Mouse (Mus musculus) heart, embryonic 11.5 days (tissue): Measurements from ENCODE around the gene E2f6. TPM values are rescaled to one million over a fixed set of nuclear protein-coding genes. Genes with fewer than 3 reads are reported as not detected.

Experiments
- ATAC-seq: fragments of 200-750 bp; cut with Nextera tagmentation; replicated peaks from 2 replicates; pipeline ENCODE4 v1.8.0; 2017; ENCODE audit warnings: moderate library complexity; ENCODE audit not compliant: insufficient number of reproducible peaks, low FRiP score, low TSS enrichment
- H3K27ac ChIP-seq: fragments of 300-500 bp; sonication (generic); 2 replicates; pipeline ENCODE4 v1.5.1; 2014; ENCODE audit warnings: mild to moderate bottlenecking, low read depth, low read length
- H3K27me3 ChIP-seq: fragments of 300-500 bp; sonication (generic); 2 replicates; pipeline ENCODE4 v1.6.1; 2014; ENCODE audit warnings: mild to moderate bottlenecking, low read length, mixed read lengths; ENCODE audit not compliant: control insufficient read depth, insufficient read depth
- H3K36me3 ChIP-seq: fragments of 300-500 bp; sonication (generic); 2 replicates; pipeline ENCODE4 v1.6.1; 2014; ENCODE audit warnings: mild to moderate bottlenecking, low read length, moderate library complexity, mixed read lengths; ENCODE audit not compliant: control insufficient read depth, insufficient read depth
- H3K4me1 ChIP-seq: fragments of 300-500 bp; sonication (generic); 2 replicates; pipeline ENCODE4 v1.6.1; 2014; ENCODE audit warnings: low read length; ENCODE audit not compliant: control insufficient read depth, insufficient read depth
- H3K4me2 ChIP-seq: fragments of 300-500 bp; sonication (generic); 2 replicates; pipeline ENCODE4 v1.6.1; 2014; ENCODE audit warnings: mild to moderate bottlenecking, moderate library complexity
- H3K4me3 ChIP-seq: fragments of 300-500 bp; sonication (generic); 2 replicates; pipeline ENCODE4 v1.5.1; 2014; ENCODE audit warnings: low read depth, low read length
- H3K9ac ChIP-seq: fragments of 300-500 bp; sonication (generic); 2 replicates; pipeline ENCODE4 v1.6.1; 2014; ENCODE audit warnings: mild to moderate bottlenecking, low read depth, low read length, moderate library complexity
- H3K9me3 ChIP-seq: fragments of 300-500 bp; sonication (generic); replicated peaks from 2 replicates; pipeline ENCODE4 v1.6.1; 2016; ENCODE audit warnings: low read length; ENCODE audit not compliant: control insufficient read depth
- WGBS: fragments of 180-500 bp; shearing (Covaris S2); extraction: QIAGEN DNeasy Blood & Tissue Kit; methylation state at CpG from one replicate; pipeline ENCODE4 v1.1.7; 2014; ENCODE audit not compliant: insufficient replicate concordance; 5-methylcytosine and 5-hydroxymethylcytosine counted together
- polyA plus RNA-seq: library from polyadenylated mRNA; unstranded; fragments of >200 nt; fragmentation: Nextera tagmentation; extraction: Ambion mirVana; gene quantifications from 2 replicates; pipeline ENCODE4 v1.2.1, GENCODE M21; 2014

The E2f6 gene
- polyA plus RNA-seq, 1 experiment from 2014 or later: 56.0 TPM

DNA sequence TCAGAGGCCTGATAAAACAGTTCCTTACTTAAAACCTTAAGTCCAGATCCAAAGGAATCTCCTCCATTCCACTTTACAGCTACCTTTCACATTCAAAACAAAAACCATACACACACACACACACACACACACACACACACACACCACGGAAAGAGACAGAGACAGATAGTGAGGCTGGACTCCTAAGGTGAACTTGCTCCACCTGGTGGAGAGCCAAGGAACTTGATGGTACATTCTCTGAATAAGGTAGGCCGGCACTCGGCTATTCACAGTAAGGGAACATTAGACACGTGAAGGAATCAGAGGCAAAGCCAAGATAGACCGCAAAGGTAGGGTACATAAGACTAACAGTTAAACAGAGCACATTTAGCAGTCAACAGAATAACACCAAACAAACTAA is 5.3 kb upstream of the E2f6 start:
- peaks cover 16% of the 10 kb centered on the region for H3K27me3 ChIP-seq
- no peak overlapping the region for H3K9ac ChIP-seq
- no peak for ATAC-seq
- H3K4me3 ChIP-seq: no peak overlapping the region
- no peaks in the 10 kb centered on the region for H3K36me3 ChIP-seq
- no peak overlapping the region for H3K4me2 ChIP-seq
- 6% methylated on average over 5 of the region's 5 CpGs for WGBS
- H3K4me1 ChIP-seq: no peaks in the 10 kb centered on the region
- H3K27ac ChIP-seq: no peak overlapping the region
- no peaks in the 10 kb centered on the region for H3K9me3 ChIP-seq

GRCm38 (mm10) chr12:16808045-16808444 is 2.7 kb upstream of the E2f6 start:
- H3K4me1 ChIP-seq: peaks cover 3% of the 10 kb centered on the region; the same call in 1 of the 2 replicates
- WGBS: 50% methylated on average over 3 of the region's 3 CpGs
- no peak overlapping the region for H3K9ac ChIP-seq
- no peak overlapping the region for H3K27ac ChIP-seq
- H3K27me3 ChIP-seq: peaks cover 16% of the 10 kb centered on the region
- no peaks in the 10 kb centered on the region for H3K9me3 ChIP-seq
- no peak overlapping the region for H3K4me3 ChIP-seq
- no peak for ATAC-seq
- no peaks in the 10 kb centered on the region for H3K36me3 ChIP-seq
- no peak overlapping the region for H3K4me2 ChIP-seq

DNA sequence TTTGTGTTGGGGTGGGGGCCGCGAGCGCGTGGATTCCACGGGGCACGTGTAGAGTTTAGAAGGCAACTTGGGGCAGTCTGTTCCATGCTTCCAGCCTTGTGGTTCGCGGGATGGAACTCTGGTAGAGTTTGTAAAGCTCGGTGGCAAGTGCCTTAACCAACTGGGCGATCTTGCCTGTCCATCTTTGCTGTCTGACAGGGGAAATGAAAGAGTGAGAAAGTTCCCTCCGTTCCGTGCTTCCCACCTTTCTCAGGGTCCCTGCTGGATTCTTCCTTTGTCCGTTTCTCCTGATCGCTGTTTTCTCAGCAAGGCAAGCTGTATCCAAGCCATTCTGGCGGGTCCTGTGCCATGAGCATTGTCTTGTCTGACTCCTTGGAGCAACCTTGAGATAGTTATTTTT is 714 bp downstream of the E2f6 start:
- Histone ChIP-seq H3K27me3 (peaks cover 11% of the 10 kb centered on the region), H3K4me3 (peak overlapping the region; percentile 57), H3K9me3 (no peaks in the 10 kb centered on the region), H3K36me3 (peaks cover 8% of the 10 kb centered on the region), H3K4me2 (peak overlapping the region; percentile 82), H3K4me1 (peaks cover 3% of the 10 kb centered on the region; the same call in 1 of the 2 replicates), H3K9ac (peak overlapping the region; percentile 80), H3K27ac (no peak overlapping the region)
- peak; percentile 23; the same call in 1 of the 2 replicates for ATAC-seq
- 2% methylated on average over 15 of the region's 15 CpGs for WGBS

DNA sequence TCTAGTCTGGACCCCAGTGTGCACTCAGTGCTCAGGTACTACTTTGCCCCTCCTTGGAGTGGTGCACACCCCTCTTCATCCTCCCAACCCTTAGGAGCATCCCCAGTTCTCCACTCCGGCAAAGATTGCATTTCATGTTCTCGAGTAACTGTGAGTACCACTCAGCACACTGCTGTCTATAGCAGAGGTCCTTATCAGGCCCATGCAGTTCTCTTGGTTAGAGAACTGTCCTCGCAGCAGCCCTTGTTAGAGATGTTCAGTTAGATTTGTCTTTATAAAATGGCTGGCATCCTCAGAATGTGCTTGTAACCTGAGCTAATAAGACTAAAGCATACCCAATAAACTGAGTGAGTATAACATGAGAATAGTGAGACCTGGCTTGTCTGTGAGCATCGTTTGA is 6.4 kb downstream of the E2f6 start:
- no peak for ATAC-seq

DNA sequence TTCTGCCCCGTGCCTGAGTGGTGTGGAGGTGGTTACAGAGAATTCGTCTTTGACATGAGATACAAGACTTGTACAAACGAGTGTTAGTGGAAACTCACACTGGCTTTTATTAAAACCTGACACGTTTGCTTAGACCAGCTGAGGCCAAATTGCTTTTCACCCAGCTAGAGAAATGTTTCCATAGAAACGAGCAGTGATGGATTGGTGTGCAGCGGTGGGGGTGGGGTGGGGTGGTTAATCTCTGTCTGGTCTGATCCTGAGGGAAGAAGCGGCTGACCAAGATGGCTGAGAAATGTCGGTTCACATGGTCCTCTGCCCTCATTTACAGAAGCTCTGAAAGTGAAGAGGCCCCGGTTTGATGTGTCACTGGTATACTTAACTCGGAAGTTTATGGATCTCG is 7.8 kb downstream of the E2f6 start:
- Histone ChIP-seq H3K27me3 (no peaks in the 10 kb centered on the region), H3K27ac (no peak overlapping the region), H3K4me2 (no peak overlapping the region), H3K9me3 (no peaks in the 10 kb centered on the region), H3K9ac (no peak overlapping the region), H3K4me1 (no peaks in the 10 kb centered on the region), H3K36me3 (peaks cover 38% of the 10 kb centered on the region), H3K4me3 (no peak overlapping the region)
- 66% methylated on average over 11 of the region's 11 CpGs for WGBS
- ATAC-seq: no peak

More for the DNA sequence above, 6.4 kb downstream of the E2f6 start:
- H3K9me3 ChIP-seq: no peaks in the 10 kb centered on the region
- peaks cover 3% of the 10 kb centered on the region; the same call in 1 of the 2 replicates for H3K4me1 ChIP-seq
- no peak overlapping the region for H3K27ac ChIP-seq
- H3K4me2 ChIP-seq: no peak overlapping the region
- no peak overlapping the region for H3K4me3 ChIP-seq
- 79% methylated on average over 4 of the region's 4 CpGs for WGBS
- H3K36me3 ChIP-seq: peaks cover 34% of the 10 kb centered on the region
- no peaks in the 10 kb centered on the region for H3K27me3 ChIP-seq
- no peak overlapping the region for H3K9ac ChIP-seq

DNA sequence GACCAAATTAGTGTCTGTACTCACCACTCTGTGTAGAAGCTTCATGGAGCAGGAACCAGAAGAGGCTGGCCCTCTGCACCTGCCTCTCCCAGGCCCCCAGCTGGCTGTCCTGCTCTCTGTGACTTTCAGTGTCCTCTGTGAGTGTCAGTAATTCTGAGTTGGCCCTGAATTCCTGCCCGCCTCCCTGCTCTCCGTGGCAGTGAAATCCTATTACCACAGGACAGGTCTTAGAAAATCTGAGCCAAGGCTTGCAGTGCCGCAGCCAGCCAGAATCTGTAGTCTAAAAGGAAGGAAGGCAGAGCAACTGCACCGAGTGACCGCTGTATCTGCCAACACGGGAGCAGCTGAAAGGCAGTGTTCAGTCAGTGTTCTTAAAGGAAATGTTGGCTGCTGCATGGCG is 10.0 kb downstream of the E2f6 start:
- no peak overlapping the region for H3K4me2 ChIP-seq
- H3K27me3 ChIP-seq: no peaks in the 10 kb centered on the region
- H3K27ac ChIP-seq: no peak overlapping the region
- H3K36me3 ChIP-seq: peaks cover 35% of the 10 kb centered on the region
- no peak overlapping the region for H3K4me3 ChIP-seq
- no peaks in the 10 kb centered on the region for H3K4me1 ChIP-seq
- H3K9me3 ChIP-seq: no peaks in the 10 kb centered on the region
- 76% methylated on average over 7 of the region's 7 CpGs for WGBS
- H3K9ac ChIP-seq: no peak overlapping the region
- ATAC-seq: no peak

GRCm38 (mm10) chr12:16822181-16822734 is 11.5 kb downstream of the E2f6 start:
- H3K9ac ChIP-seq: no peak overlapping the region
- H3K4me2 ChIP-seq: no peak overlapping the region
- H3K27me3 ChIP-seq: no peaks in the 10 kb centered on the region
- no peaks in the 10 kb centered on the region for H3K4me1 ChIP-seq
- H3K36me3 ChIP-seq: peaks cover 26% of the 10 kb centered on the region
- WGBS: 93% methylated on average over 10 of the region's 10 CpGs
- no peak overlapping the region for H3K27ac ChIP-seq
- no peak overlapping the region for H3K4me3 ChIP-seq
- no peak; the same call in 1 of the 2 replicates for ATAC-seq
- H3K9me3 ChIP-seq: no peaks in the 10 kb centered on the region

DNA sequence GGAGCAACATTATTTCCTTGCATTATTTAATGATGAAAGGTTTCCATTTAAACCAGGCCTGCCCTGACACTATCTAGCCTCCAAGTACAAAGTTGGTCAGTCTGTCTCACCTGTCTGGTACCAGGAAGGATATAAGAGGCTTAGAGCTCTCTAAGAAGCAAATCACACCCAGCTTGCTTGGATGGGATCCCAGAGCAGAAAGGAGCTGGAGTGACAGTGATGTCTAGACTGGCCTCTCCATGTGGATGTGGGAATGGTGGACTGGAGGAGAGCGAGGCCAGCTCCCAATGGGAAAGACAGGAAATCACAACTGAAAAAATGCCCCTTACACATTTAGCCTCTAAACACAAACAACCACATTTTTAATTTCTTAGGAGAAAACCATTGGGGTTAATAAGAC is 12.9 kb downstream of the E2f6 start:
- H3K36me3 ChIP-seq: peaks cover 26% of the 10 kb centered on the region
- no peak overlapping the region for H3K4me2 ChIP-seq
- H3K27me3 ChIP-seq: no peaks in the 10 kb centered on the region
- no peak for ATAC-seq
- H3K4me3 ChIP-seq: no peak overlapping the region
- H3K9ac ChIP-seq: no peak overlapping the region
- no peaks in the 10 kb centered on the region for H3K4me1 ChIP-seq
- H3K9me3 ChIP-seq: no peaks in the 10 kb centered on the region
- H3K27ac ChIP-seq: no peak overlapping the region
- WGBS: 90% methylated on average over 1 of the region's 1 CpGs

- H3K27ac ChIP-seq: no peak overlapping the region
- H3K36me3 ChIP-seq: 0 out of 2 replicates have a peak, but pooled peaks cover 2% of the 10 kb centered on the region
- H3K4me3 ChIP-seq: no peak overlapping the region
- H3K9ac ChIP-seq: no peak overlapping the region
- no peak overlapping the region for H3K4me2 ChIP-seq
- no peaks in the 10 kb centered on the region for H3K4me1 ChIP-seq
- no peaks in the 10 kb centered on the region for H3K9me3 ChIP-seq
- no peak for ATAC-seq
- WGBS: 33% methylated on average over 6 of the region's 6 CpGs
- H3K27me3 ChIP-seq: no peaks in the 10 kb centered on the region
Observed at GRCm38 (mm10) chr12:16828505-16828904, 17.7 kb downstream of the E2f6 start.
